Comparison of ENCODE assay signal across 9 mouse cellular contexts in genomic region chr5:111601711-111602521, GRCm38 (mm10).
A peak's percentile ranks its signal among the peaks of the same experiment; 100 is the strongest.
DNase-seq lines count a peak whose midpoint lies in the region; ATAC-seq and TF ChIP-seq lines count a peak whose summit lies in the region.
"Had no signal": no experiment of that assay in that cellular context is flagged by ENCODE, and none has a peak within 500 bp of the region (broad histone marks: within the 10 kb centered on the region; RNA-seq: fewer than 3 reads in every experiment).

No protein-coding gene starts in this region.

- 21% methylated on average over 23 of the region's 26 CpGs for WGBS in embryonic facial prominence, embryonic 13.5 days
- WGBS in limb, embryonic 11.5 days = 25% methylated on average over 23 of the region's 26 CpGs

- peak overlapping the region; percentile 90 for H3K27ac ChIP-seq in embryonic facial prominence, embryonic 13.5 days
- peak overlapping the region; percentile 62; the same call in 1 of the 2 replicates for H3K27ac ChIP-seq in limb, embryonic 11.5 days (replicated peaks; ENCODE audit: low read depth, low read length)
- H3K27ac ChIP-seq: heart, embryonic 15.5 days had no signal

- H3K4me2 ChIP-seq in embryonic facial prominence, embryonic 13.5 days = peak overlapping the region; percentile 26; the same call in 1 of the 2 replicates
- no peak overlapping the region for H3K4me2 ChIP-seq in limb, embryonic 11.5 days (ENCODE audit: low read depth, severe bottlenecking)
- H3K4me2 ChIP-seq: heart, embryonic 15.5 days had no signal

- no peaks in the 10 kb centered on the region for H3K27me3 ChIP-seq in embryonic facial prominence, embryonic 13.5 days
- no peaks in the 10 kb centered on the region for H3K27me3 ChIP-seq in limb, embryonic 11.5 days (ENCODE audit: control insufficient read depth, insufficient read depth, low read length)

- no peak for TF ChIP-seq POLR2A in brain, embryonic 14.5 days (IDR thresholded peaks at IDR 0.05; ENCODE audit: borderline replicate concordance, extremely low read depth, insufficient read depth, insufficient read length, poor library complexity, severe bottlenecking)

- peak; percentile 79 for ATAC-seq in embryonic facial prominence, embryonic 13.5 days (ENCODE audit: insufficient number of reproducible peaks, insufficient read depth, low FRiP score, low TSS enrichment, low read depth)
- ATAC-seq in limb, embryonic 11.5 days (ENCODE audit: insufficient number of reproducible peaks, low FRiP score, low TSS enrichment, low read depth) = peak; percentile 67

- no peak overlapping the region for H3K9ac ChIP-seq in embryonic facial prominence, embryonic 13.5 days
- H3K9ac ChIP-seq in limb, embryonic 11.5 days (ENCODE audit: low read length) = peak overlapping the region; percentile 23; the same call in 1 of the 2 replicates
- H3K9ac ChIP-seq: heart, embryonic 15.5 days had no signal

- TF ChIP-seq CTCF in brain, embryonic 14.5 days (IDR thresholded peaks at IDR 0.05; ENCODE audit: borderline replicate concordance, extremely low read depth, insufficient read depth, insufficient read length) = no peak

- no peaks in the 10 kb centered on the region for H3K36me3 ChIP-seq in embryonic facial prominence, embryonic 13.5 days
- H3K36me3 ChIP-seq in limb, embryonic 11.5 days (ENCODE audit: control insufficient read depth, insufficient read depth, low read length) = no peaks in the 10 kb centered on the region
- H3K36me3 ChIP-seq: heart, embryonic 15.5 days had no signal

- peaks cover 53% of the 10 kb centered on the region for H3K4me1 ChIP-seq in embryonic facial prominence, embryonic 13.5 days
- peaks cover 16% of the 10 kb centered on the region for H3K4me1 ChIP-seq in limb, embryonic 11.5 days (ENCODE audit: control insufficient read depth, insufficient read depth, low read length)

- DNase-seq in layer of hippocampus, adult 18-20 months (ENCODE audit: low spot score in 2 of 2) = peak; percentile 18 to 51
- no peak for DNase-seq in layer of hippocampus, postnatal 14 days (ENCODE audit: low spot score in 2 of 2)
- DNase-seq in brain, embryonic 14.5 days (ENCODE audit: low read depth) = peak; percentile 58
- peak; percentile 80 for DNase-seq in limb, embryonic 11.5 days (ENCODE audit: low spot score)
- no peak for DNase-seq in MN1 (ENCODE audit: low spot score)
- DNase-seq in kidney, postnatal 4 days = no peak
- DNase-seq: cerebellum, adult 8-10 months had no signal

- H3K4me3 ChIP-seq in embryonic facial prominence, embryonic 13.5 days = no peak overlapping the region
- H3K4me3 ChIP-seq in limb, embryonic 11.5 days (ENCODE audit: low read depth, low read length) = no peak overlapping the region
- H3K4me3 ChIP-seq: heart, embryonic 15.5 days had no signal

- H3K9me3 ChIP-seq in embryonic facial prominence, embryonic 13.5 days = no peaks in the 10 kb centered on the region
- H3K9me3 ChIP-seq in limb, embryonic 11.5 days (ENCODE audit: control insufficient read depth, low read length) = no peaks in the 10 kb centered on the region
- H3K9me3 ChIP-seq: heart, embryonic 15.5 days had no signal

Comparison
In these comparisons a context has a peak if more than half of its experiments do, and no peak if none do; other contexts are left out.
1. DNase-seq: peak in layer of hippocampus, adult 18-20 months (2 of 2), brain, embryonic 14.5 days (single experiment) and limb, embryonic 11.5 days (single experiment); none in layer of hippocampus, postnatal 14 days (0 of 2), MN1 (single experiment) and kidney, postnatal 4 days (0 of 2).